Mouse (Mus musculus) brain, adult 2 months (tissue): Measurements from ENCODE around the gene Pbx4.

Experiments
- DNase-seq: peaks from one replicate; pipeline ENCODE4 v3.0.0; 2011; ENCODE audit warnings: low read depth, low spot score

Pbx4 gene

GRCm38 (mm10) chr8:69832298-69832853 lies at the start of gene Pbx4:
Pbx4 (plus strand) TSS chr8:69832491.
- peak; percentile 99 for DNase-seq

- no peak for DNase-seq
These were observed 43.2 kb upstream of the Pbx4 start for GRCm38 (mm10) chr8:69789105-69789504.

- no peak for DNase-seq
These were observed 42.6 kb upstream of the Pbx4 start for GRCm38 (mm10) chr8:69789731-69790130.

GRCm38 (mm10) chr8:69790364-69790763 lies 41.9 kb upstream of the Pbx4 start:
- DNase-seq, result peak; percentile 12

- peak; percentile 95 for DNase-seq
These were observed 41.4 kb upstream of the Pbx4 start, which contains the start of the genes Atp13a1 and Zfp866 for GRCm38 (mm10) chr8:69790773-69791367. Atp13a1 (plus strand) TSS chr8:69791163. Zfp866 (minus strand) TSS chr8:69791178.

GRCm38 (mm10) chr8:69791415-69792068 lies 40.7 kb upstream of the Pbx4 start:
- DNase-seq, result peak; percentile 66

- DNase-seq, result no peak
These were observed 38.6 kb upstream of the Pbx4 start for GRCm38 (mm10) chr8:69793666-69794065.

- DNase-seq, result no peak
These were observed 38.2 kb upstream of the Pbx4 start for GRCm38 (mm10) chr8:69794096-69794495.

GRCm38 (mm10) chr8:69794901-69795300 lies 37.4 kb upstream of the Pbx4 start:
- DNase-seq, result no peak

GRCm38 (mm10) chr8:69796721-69797345 lies 35.5 kb upstream of the Pbx4 start:
- no peak for DNase-seq

GRCm38 (mm10) chr8:69797661-69798060 lies 34.6 kb upstream of the Pbx4 start:
- DNase-seq, result no peak

- no peak for DNase-seq
These were observed 33.0 kb upstream of the Pbx4 start for GRCm38 (mm10) chr8:69799261-69799660.

- no peak for DNase-seq
These were observed 32.3 kb upstream of the Pbx4 start for GRCm38 (mm10) chr8:69799946-69800345.

GRCm38 (mm10) chr8:69801796-69802195 lies 30.5 kb upstream of the Pbx4 start:
- DNase-seq, result no peak

GRCm38 (mm10) chr8:69802216-69802615 lies 30.1 kb upstream of the Pbx4 start:
- DNase-seq, result no peak

- no peak for DNase-seq
These were observed 28.9 kb upstream of the Pbx4 start for GRCm38 (mm10) chr8:69803366-69803765.

GRCm38 (mm10) chr8:69804537-69804936 lies 27.8 kb upstream of the Pbx4 start:
- DNase-seq, result no peak

GRCm38 (mm10) chr8:69805086-69805485 lies 27.2 kb upstream of the Pbx4 start:
- no peak for DNase-seq

GRCm38 (mm10) chr8:69805491-69805890 lies 26.8 kb upstream of the Pbx4 start:
- DNase-seq, result no peak

GRCm38 (mm10) chr8:69807236-69807635 lies 25.1 kb upstream of the Pbx4 start:
- no peak for DNase-seq

- DNase-seq, result peak; percentile 56
These were observed 24.0 kb upstream of the Pbx4 start, which contains the start of gene Gmip for GRCm38 (mm10) chr8:69808094-69808863. Gmip (plus strand) TSS chr8:69808679.
